Mouse (Mus musculus) hindlimb bud, embryonic 11.5 days (tissue): ENCODE measurements around the gene Tmed10.

ENCODE experiments used
- DNase-seq: peaks from one replicate; pipeline ENCODE4 v3.0.0-alpha.2; 2012; ENCODE audit warnings: low read depth, low spot score; ENCODE audit errors: extremely low spot score

The Tmed10 gene

DNA sequence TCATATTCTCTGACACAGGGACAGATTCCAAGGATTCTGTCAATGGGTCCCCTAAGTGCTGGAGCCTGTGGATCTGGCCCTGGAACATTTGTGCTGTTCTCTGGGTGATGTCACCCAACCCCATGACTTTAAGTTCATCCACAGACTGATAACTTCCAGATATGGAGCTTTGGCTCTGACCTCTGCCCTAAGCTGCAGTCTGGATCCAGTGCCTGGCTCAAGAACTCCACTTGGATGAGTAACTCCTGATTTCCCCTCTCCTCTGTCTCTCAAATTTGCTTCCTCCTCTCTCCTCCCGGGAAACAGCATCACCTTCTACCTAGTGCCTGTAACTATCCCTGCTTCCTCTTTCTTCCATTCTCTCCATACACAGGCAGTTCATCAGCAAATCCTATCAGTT is 5.7 kb upstream of the Tmed10 start:
- no peak for DNase-seq

DNA sequence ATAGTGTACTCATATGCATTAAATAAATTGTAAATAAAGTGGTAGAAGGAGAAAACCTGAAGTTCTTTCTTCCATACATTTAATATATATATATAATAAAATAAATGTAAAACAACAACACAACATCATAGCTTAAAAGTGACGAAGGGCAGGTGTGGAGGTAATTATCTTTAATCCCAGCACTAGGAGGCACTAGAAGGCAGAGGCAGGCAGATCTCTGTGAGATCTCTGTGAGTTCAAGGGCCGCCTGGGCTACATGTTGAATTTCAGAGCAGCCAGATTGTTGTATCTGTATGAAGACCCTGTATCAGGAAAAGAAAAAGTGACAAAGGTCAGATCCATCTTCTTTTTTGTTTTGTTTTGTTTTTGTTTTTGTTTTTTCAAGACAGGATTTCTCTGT is 3.6 kb upstream of the Tmed10 start:
- DNase-seq: no peak

DNA sequence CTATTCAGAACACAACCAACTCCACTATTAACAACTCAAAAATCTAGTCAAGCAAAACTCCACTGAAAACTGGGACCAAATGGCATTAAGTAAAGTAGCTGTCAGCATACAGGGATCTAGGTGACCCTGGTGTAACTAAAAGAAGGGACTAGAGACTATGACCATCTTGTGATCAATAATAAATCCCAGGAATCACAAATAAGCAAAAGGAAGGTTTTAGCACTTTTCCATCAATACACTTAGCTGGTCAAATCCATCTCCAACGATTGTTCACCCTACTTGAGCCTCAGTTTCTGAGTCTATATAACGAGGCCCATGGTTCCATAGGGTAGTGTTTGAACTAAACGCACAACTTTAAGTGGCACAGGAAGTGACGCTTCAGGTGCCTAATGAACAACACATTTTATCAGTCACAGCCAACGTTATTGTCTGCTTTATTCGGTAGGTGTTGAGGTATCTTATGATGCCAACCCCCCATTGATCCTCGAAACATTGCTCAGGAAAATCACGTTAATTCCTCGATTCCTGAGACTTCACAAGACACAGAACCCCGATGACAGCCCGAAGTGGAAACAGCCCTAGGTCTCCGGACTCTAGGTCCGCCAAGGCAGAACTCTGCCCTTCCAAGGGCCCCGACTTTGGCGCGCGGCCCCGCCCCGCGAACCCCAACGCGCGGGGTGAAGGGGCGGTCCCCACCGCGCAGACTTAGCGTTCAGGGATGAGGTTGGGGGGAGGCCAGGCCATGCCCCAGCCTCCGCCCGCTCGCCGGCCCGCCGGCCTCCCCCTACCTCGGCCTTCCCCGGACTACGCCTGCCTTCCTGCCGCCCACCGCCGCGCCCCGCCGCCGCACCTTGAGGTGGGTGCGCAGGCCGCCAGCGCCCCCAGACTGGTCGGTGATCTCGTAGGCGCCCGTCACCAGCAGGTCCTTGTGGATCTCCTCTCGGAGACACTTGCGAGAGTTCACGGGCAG is 771 bp downstream of the Tmed10 start:
- peak; percentile 64 for DNase-seq

DNA sequence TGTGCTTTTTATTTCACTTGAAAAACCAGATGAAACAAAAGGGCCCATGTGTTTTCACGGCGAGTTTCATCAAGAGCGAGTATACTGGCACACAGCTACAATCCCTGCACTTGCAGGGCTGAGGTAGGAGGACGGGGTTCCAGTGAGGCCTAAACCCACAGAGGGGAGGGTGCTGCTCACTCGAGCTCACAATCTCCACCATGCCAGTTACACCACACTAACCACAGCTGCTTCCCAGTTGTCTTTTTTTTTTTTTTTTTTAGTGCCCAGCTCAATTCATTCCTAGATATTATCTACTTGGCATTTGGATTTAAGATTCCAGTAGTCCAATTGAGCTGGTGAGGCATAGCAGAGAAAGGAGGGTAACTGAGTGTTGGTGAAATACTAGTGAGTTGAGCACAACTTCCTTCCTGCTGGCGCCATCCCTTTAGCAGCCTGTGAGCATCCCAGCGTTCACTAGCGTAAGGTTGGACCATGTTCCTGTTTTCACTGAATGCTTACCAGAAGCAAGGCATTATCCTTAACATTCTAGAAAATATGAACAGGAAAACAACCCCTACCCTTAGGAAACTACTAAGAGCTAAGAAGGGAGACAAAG is 2.5 kb downstream of the Tmed10 start:
- no peak for DNase-seq

DNA sequence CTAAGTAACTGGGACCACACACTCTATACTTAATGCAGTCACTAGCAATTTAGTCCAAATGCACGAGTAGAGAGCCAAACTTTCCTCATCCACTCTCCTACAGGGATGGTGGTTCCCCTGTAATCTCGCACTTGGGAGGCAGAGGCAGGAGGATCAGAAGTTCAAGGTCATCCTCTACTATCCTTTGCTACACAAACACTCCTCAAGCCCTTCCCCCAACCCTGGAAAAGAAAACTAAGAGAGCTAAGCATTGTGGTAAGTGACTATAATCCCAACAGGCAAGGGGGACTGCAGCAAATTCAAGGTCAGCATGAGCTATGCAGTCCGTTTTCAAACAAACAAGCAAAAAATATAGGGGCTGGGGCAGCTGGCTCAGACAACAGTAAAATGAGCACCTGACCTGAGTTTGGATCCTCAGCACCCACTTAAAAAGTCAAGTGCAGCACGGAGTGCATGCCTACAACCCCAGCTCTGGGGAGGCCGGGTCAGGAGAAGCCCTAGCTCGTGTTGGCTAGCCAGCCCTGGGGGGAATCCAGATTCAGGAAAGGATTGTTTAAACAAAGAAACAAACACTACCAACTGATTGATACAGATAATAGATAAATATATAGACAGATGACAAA is 6.1 kb downstream of the Tmed10 start:
- no peak for DNase-seq

- DNase-seq: no peak
Observed at GRCm38 (mm10) chr12:85366271-85366670, 8.4 kb downstream of the Tmed10 start.

GRCm38 (mm10) chr12:85362510-85362909 is 12.1 kb downstream of the Tmed10 start:
- DNase-seq: no peak

GRCm38 (mm10) chr12:85361580-85361979 is 13.1 kb downstream of the Tmed10 start:
- no peak for DNase-seq

- no peak for DNase-seq
Observed at GRCm38 (mm10) chr12:85361165-85361564, 13.5 kb downstream of the Tmed10 start.

GRCm38 (mm10) chr12:85354061-85354460 is 20.6 kb downstream of the Tmed10 start:
- no peak for DNase-seq

- DNase-seq: no peak
Observed at GRCm38 (mm10) chr12:85350407-85351232, 24.0 kb downstream of the Tmed10 start.

DNA sequence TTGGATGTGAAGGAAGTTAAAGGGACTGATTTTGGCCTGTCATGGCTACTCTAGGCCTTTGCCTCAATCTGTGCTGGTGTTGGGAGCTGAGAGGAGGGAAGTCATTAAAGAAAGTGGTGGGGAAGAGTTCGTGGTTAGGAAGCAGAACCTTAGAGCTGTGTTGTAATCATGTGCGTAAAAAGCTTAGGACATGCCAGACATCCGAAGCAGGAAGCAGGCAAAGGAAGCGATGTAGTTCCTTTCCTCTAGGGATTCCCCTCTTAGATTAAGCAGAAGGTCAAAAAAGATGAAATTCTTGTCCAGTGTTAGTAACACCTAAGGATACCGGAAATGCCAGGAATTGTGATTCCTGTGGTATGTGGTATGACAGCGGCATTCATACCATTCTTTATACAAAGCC is 26.3 kb downstream of the Tmed10 start:
- DNase-seq: no peak

DNA sequence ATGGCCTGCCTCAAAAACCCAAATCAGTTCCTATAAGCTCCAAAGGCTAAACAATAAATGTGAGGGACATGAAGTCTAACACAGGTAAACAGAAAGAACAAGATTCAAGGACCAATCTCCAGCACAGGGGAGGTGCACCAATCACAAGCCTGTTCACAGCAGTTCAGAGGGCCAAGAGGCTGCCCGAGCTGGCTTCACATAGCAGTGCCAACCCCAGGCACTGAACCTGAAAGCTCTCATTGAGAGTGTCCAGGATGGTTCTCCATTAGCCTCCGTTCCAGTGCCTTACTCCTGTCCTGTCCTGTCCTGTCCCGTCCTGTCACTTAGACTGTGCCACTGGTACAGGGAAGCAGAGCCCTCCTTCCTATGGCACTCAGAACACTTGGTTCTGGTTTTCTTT is 27.5 kb downstream of the Tmed10 start:
- DNase-seq: no peak

DNA sequence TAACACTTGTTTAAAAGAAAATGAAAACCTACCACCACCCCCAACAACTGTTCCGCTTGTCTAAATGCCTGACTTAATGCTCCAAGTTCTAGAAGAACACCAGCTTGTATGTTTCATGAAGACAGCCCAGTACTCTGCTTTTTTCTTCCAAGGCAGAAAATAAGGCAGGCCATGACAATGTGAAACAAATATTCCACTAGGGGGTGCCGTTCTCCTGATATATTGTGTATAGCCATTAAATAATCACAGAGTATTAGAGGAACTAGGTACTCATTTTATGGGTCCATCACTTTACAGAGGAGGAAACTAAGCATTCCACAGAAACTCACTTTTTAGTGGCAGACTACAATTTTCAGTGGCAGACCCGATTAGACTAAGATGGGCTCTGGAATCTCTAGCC is 28.3 kb downstream of the Tmed10 start:
- no peak for DNase-seq

DNA sequence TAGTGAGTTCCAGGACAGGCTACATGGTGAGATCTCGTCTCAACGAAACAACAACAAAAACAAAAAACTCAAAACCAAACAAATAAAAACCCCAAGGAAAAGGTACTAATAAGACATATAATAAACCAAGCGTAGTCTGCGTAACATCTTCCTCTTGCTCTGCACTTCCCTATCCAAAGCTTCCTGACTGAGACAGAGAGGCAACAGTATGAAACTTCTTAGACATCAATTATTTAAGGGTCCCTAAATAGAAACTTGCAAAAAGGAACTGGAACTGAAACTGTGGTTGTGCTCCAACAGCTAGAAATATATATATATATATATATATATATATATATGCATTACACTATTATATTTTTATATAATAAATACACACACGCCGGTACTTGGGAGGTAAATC is 29.1 kb downstream of the Tmed10 start:
- no peak for DNase-seq

- no peak for DNase-seq
Observed at GRCm38 (mm10) chr12:85344252-85344651, 30.4 kb downstream of the Tmed10 start.

DNA sequence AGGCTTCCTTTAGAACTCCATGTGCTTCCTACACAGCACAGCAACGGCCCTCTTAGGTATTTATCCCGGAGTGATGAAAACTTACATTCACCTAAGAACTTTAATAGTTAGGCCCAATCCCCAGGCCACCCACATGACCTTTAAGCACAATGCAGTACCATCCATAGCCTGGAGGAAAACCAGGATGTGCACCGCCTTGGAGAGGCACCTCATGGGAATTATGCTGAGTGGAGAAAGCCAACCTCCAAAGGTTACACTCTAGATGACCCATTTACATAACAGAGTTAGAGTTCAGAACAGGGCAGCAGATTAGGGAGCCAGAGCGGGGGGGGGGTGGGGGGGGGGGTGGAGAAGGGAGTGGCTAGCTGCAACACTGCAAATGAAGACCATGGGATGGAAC is 32.3 kb downstream of the Tmed10 start:
- no peak for DNase-seq

GRCm38 (mm10) chr12:85341131-85341530 is 33.5 kb downstream of the Tmed10 start:
- DNase-seq: peak; percentile 85

DNA sequence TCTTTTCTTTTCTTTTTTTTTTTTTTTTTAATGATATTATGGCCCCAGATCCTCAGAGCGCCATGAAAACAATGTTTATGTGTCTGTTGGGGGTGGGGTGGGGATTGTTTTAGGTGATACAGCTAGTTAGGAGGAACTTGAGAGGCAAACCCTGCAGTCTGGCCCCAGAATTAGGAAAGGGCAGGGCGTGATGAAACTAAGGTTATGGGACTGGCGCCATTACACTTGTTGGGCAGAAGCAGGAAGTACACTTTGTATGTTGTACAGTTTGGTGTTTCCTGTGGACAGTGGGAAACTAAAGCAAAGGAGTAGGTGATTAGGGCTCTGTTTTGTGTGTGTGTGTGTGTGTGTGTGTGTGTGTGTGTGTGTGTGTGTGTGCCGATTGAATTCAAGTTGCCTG is 34.7 kb downstream of the Tmed10 start:
- no peak for DNase-seq

DNA sequence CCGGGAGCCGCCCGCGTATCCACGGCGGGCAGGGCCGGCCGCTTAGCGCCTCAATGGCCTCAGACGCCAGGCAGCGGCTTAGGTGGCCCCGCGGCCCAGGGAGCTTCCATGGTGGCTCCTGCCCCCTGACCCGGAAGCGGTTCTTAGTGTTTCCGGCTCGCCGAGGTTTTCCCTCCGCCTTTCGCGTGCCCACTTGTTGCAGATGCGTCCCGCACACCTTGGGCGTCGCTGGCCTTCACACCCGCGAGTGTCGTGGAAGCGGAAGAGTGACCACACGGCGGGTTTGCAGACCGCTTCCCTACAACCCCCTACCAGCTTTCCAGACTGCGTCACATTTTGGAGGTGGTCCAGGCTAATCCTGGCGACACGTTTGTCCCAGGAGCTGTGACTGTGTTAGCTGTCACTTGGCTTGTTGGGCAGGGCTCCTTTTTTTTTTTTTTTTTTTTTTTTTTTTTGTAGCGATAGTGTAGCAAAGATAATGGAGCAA is 35.4 kb downstream of the Tmed10 start, which contains the start of gene Nek9:
TSS of gene Nek9 (minus strand) at position 120 of the 487 bp plus-strand sequence.
- DNase-seq: peak; percentile 74

DNA sequence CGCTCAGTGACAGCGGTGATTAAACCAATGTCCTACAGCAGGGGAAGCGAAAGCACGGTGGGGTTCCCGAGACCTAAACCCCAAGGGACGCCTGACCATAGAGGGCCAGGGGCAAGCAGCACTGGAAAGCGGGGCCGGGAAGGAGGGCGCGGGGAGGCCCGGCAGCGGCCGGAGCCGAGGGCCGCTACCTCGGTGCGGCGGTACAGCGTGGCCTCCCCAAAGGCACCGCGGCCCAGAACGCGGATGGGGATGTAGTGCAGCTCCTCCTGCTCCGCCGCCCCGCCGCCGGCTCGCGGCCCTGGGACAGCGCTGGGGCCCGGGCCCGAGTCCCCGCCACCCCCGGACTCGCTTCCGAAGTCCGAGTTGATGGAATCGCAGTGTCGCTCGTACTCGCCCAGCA is 35.8 kb downstream of the Tmed10 start:
- no peak for DNase-seq
